Mouse (Mus musculus): ENCODE measurements around the gene Tapbp. TPM values are rescaled to one million over a fixed set of nuclear protein-coding genes. Genes with fewer than 3 reads are reported as not detected.
A peak's percentile ranks its signal among the peaks of the same experiment; 100 is the strongest.
"Not testable (repeated sequence)": the region's sequence is repeated elsewhere in the genome, so short reads cannot be mapped to it uniquely, and the experiment has no call there.

The Tapbp gene
- polyA plus RNA-seq, 1 experiment from 2014 or later = 20.6 TPM

DNA sequence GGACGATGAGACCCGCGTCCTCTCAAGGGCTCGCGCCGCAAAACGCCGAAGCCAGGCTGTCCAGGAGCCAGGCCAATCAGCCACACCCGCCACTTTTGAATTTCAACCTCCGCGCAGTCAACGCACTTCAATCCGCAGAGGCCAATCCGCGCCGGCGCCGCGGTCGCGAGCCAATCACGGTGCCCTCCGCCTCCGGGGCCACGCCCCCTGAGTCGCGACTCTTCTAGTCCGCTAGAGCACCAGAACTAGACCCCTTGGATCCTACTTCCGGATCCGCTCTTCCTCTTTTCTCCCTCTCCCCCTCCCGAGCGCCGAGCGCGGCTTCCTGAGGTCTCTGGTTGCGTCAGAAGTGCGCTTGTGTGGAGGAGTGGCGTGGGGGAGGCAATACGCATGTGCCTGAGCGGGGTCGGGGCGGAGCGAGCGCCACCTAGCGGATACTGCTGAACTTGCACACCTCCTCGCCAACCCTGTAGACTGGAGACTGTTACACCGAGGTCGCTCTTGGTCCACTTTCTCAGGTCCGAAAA is 25.1 kb upstream of the Tapbp start, which contains the start of gene Kifc1:
Gene Kifc1, minus strand, starts transcription at position 129 of the 527 bp plus-strand sequence.
- Histone ChIP-seq H3K4me1 (ENCODE audit: control insufficient read depth, insufficient read depth, low read length) (no peaks in the 10 kb centered on the region), H3K9me3 (ENCODE audit: control insufficient read depth, low read length) (no peaks in the 10 kb centered on the region), H3K27ac (replicated peaks; ENCODE audit: low read depth, low read length) (no peak within 1 kb of the TSS), H3K9ac (replicated peaks; ENCODE audit: low read length) (peak within 1 kb of the TSS; percentile 45; the same call in 1 of the 2 replicates), H3K27me3 (ENCODE audit: control insufficient read depth, insufficient read depth, low read length) (no peaks in the 10 kb centered on the region), H3K4me3 (replicated peaks; ENCODE audit: low read depth, low read length) (peak within 1 kb of the TSS; percentile 54), H3K4me2 (ENCODE audit: low read length) (peak within 1 kb of the TSS; percentile 67), H3K36me3 (ENCODE audit: control insufficient read depth, insufficient read depth, low read length) (no peaks in the 10 kb centered on the region)
- under 1% methylated on average over 49 of the region's 49 CpGs for WGBS
- DNase-seq (peak; percentile 99), ATAC-seq (ENCODE audit: low FRiP score, low TSS enrichment) (peak; percentile 100)

DNA sequence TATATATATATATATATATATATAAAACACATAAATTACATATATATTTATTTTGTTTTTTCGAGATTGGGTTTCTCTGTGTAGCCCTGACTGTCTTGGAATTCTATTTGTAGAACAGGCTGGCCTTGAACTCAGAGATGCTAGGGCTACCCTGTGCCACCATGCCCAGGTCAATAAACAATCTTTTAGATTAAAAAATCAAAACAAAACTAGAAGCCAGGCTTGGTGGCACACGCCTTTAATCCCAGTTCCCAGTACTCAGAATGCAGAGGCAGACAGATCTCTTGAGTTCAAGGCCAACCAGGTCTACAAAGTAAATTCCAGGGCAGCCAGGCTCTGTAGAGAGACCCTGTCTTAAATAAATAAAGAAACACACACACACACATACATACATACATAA is 24.3 kb upstream of the Tapbp start:
- H3K9ac ChIP-seq (replicated peaks; ENCODE audit: low read length) = no peak overlapping the region
- ATAC-seq (ENCODE audit: low FRiP score, low TSS enrichment) (no peak), DNase-seq (no peak)
- H3K4me1 ChIP-seq (ENCODE audit: control insufficient read depth, insufficient read depth, low read length) = no peaks in the 10 kb centered on the region
- no peak overlapping the region for H3K27ac ChIP-seq (replicated peaks; ENCODE audit: low read depth, low read length)
- 75% methylated on average over 2 of the region's 2 CpGs for WGBS
- H3K9me3 ChIP-seq (ENCODE audit: control insufficient read depth, low read length) = no peaks in the 10 kb centered on the region
- no peak overlapping the region for H3K4me3 ChIP-seq (replicated peaks; ENCODE audit: low read depth, low read length)
- H3K36me3 ChIP-seq (ENCODE audit: control insufficient read depth, insufficient read depth, low read length) = no peaks in the 10 kb centered on the region
- no peaks in the 10 kb centered on the region for H3K27me3 ChIP-seq (ENCODE audit: control insufficient read depth, insufficient read depth, low read length)
- H3K4me2 ChIP-seq (ENCODE audit: low read length) = no peak overlapping the region

DNA sequence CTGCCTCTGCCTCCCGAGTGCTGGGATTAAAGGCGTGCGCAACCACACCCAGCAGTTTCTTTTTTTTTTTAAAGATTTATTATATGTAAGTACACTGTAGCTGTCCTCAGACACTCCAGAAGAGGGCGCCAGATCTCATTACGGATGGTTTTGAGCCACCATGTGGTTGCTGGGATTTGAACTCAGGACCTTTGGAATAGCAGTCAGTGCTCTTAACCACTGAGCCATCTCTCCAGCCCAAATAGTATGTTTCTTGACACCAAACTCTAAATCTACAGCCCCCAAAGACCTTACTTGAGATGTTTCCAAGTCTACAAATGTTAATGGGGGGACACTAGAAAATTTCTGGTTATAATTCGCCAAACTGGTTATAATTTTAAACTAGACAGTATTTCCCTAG is 23.8 kb upstream of the Tapbp start:
- DNase-seq; H3K27me3 ChIP-seq (ENCODE audit: control insufficient read depth, insufficient read depth, low read length); H3K4me2 ChIP-seq (ENCODE audit: low read length); H3K9me3 ChIP-seq (ENCODE audit: control insufficient read depth, low read length); H3K36me3 ChIP-seq (ENCODE audit: control insufficient read depth, insufficient read depth, low read length); H3K9ac ChIP-seq (replicated peaks; ENCODE audit: low read length); H3K4me3 ChIP-seq (replicated peaks; ENCODE audit: low read depth, low read length); H3K4me1 ChIP-seq (ENCODE audit: control insufficient read depth, insufficient read depth, low read length); ATAC-seq (ENCODE audit: low FRiP score, low TSS enrichment); H3K27ac ChIP-seq (replicated peaks; ENCODE audit: low read depth, low read length): not testable (repeated sequence)
- 70% methylated on average over 6 of the region's 6 CpGs for WGBS

DNA sequence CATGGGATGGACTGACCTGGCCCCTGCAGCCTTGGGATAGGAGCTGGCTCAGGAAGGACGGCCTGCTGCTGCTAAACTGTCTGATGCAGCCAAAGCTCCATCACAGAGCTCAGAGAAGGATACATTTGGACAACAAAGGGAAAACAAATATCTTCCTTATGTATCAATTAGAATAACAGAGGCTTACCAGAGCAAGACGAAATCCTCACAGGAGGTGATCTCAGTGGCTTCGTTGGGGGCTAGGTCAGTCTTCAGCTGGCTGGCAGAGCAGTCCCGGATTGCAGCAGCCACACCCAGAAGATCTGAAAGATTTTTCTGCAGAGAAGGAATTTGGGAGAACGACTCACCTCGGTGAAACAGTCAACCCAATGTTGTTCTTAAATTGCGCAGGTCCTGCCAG is 23.3 kb upstream of the Tapbp start:
- Histone ChIP-seq H3K4me3 (replicated peaks; ENCODE audit: low read depth, low read length) (no peak overlapping the region), H3K4me1 (ENCODE audit: control insufficient read depth, insufficient read depth, low read length) (no peaks in the 10 kb centered on the region), H3K4me2 (ENCODE audit: low read length) (no peak overlapping the region), H3K27me3 (ENCODE audit: control insufficient read depth, insufficient read depth, low read length) (no peaks in the 10 kb centered on the region), H3K9me3 (ENCODE audit: control insufficient read depth, low read length) (no peaks in the 10 kb centered on the region), H3K36me3 (ENCODE audit: control insufficient read depth, insufficient read depth, low read length) (no peaks in the 10 kb centered on the region), H3K9ac (replicated peaks; ENCODE audit: low read length) (no peak overlapping the region), H3K27ac (replicated peaks; ENCODE audit: low read depth, low read length) (no peak overlapping the region)
- WGBS = 10% methylated on average over 7 of the region's 7 CpGs
- ATAC-seq (ENCODE audit: low FRiP score, low TSS enrichment) = no peak
- DNase-seq = no peak

DNA sequence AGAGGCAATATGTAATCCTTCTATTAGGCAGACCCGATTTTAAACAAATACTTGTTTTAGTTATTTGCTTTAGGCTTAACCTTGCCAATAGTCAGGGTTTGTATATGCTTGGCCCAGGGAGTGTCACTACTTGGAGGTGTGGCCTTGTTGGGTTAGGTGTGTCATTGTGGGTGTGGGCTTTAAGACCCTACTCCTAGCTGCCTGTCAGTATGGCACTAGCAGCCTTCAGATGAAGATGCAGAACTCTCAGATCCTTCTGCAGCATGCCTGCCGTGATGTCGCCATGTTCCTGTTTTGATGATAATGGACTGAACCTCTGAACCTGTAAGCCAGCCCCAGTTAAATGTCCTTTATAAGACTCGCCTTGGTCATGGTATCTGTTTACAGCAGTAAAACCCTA is 22.7 kb upstream of the Tapbp start:
- not testable (repeated sequence) for ATAC-seq (ENCODE audit: low FRiP score, low TSS enrichment)
- WGBS = 72% methylated on average over 4 of the region's 4 CpGs

DNA sequence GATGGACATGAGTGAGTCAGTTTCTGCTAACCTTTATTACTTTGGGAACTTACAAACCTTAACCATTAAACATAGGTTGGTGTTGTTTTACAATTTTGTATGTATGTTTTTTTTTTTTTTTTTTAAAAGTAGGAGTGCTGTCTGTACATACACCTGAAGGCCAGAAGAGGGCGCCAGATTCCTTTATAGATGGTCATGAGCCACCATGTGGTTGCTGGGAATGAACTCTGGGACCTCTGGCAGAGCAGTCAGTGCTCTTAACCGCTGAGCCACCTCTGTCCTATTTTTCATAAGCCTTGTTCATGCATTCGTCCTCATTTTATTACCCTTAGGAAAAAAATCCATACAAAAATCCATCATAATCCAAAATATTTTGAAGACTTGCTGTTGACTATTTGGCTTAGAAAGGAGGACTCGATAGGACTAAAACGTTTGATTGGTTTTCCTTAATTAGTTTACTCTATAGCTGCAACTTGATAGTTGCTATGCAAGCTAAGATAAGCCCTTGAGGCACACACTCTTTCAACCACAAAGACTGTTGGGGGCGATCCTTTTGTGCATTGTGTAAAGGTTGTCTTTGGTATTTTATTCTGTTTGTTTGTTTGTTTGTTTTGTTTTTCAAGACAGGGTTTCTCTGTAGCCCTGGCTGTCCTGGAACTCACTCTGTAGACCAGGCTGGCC is 18.4 kb upstream of the Tapbp start:
- H3K4me1 ChIP-seq (ENCODE audit: control insufficient read depth, insufficient read depth, low read length) = no peaks in the 10 kb centered on the region
- H3K4me2 ChIP-seq (ENCODE audit: low read length) = no peak overlapping the region
- H3K9ac ChIP-seq (replicated peaks; ENCODE audit: low read length) = no peak overlapping the region
- H3K27ac ChIP-seq (replicated peaks; ENCODE audit: low read depth, low read length) = no peak overlapping the region
- 42% methylated on average over 6 of the region's 6 CpGs for WGBS
- no peaks in the 10 kb centered on the region for H3K36me3 ChIP-seq (ENCODE audit: control insufficient read depth, insufficient read depth, low read length)
- H3K4me3 ChIP-seq (replicated peaks; ENCODE audit: low read depth, low read length) = no peak overlapping the region
- ATAC-seq (ENCODE audit: low FRiP score, low TSS enrichment) (no peak), DNase-seq (peak; percentile 78)
- H3K9me3 ChIP-seq (ENCODE audit: control insufficient read depth, low read length) = no peaks in the 10 kb centered on the region
- no peaks in the 10 kb centered on the region for H3K27me3 ChIP-seq (ENCODE audit: control insufficient read depth, insufficient read depth, low read length)

More for the DNA sequence above, 22.7 kb upstream of the Tapbp start:
- H3K36me3 ChIP-seq (ENCODE audit: control insufficient read depth, insufficient read depth, low read length); H3K27ac ChIP-seq (replicated peaks; ENCODE audit: low read depth, low read length); H3K9ac ChIP-seq (replicated peaks; ENCODE audit: low read length); H3K4me3 ChIP-seq (replicated peaks; ENCODE audit: low read depth, low read length); H3K4me1 ChIP-seq (ENCODE audit: control insufficient read depth, insufficient read depth, low read length); H3K4me2 ChIP-seq (ENCODE audit: low read length); H3K9me3 ChIP-seq (ENCODE audit: control insufficient read depth, low read length); H3K27me3 ChIP-seq (ENCODE audit: control insufficient read depth, insufficient read depth, low read length); DNase-seq: not testable (repeated sequence)

DNA sequence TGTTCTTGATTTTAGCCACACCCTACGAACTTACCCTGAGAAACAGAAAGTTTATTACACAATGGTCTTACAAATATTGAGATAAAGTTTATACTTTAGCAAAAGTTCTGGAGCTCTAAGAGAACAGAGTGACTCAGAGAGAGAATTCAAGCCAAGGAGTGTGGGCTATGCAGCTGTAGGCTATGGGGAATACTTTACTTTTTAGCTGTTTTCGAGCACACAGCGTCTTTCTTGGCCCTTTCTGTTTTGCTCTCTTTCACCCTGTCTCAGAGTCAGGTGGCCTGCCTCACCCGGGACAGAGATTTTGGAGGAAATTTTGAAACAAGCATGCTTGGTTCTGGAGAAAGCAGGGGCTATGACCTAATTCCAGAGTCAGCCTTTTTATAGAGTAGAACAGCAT is 17.5 kb upstream of the Tapbp start:
- not testable (repeated sequence) for H3K9ac ChIP-seq (replicated peaks; ENCODE audit: low read length); H3K36me3 ChIP-seq (ENCODE audit: control insufficient read depth, insufficient read depth, low read length); H3K4me1 ChIP-seq (ENCODE audit: control insufficient read depth, insufficient read depth, low read length); H3K9me3 ChIP-seq (ENCODE audit: control insufficient read depth, low read length); H3K4me3 ChIP-seq (replicated peaks; ENCODE audit: low read depth, low read length); DNase-seq; H3K4me2 ChIP-seq (ENCODE audit: low read length); H3K27ac ChIP-seq (replicated peaks; ENCODE audit: low read depth, low read length); ATAC-seq (ENCODE audit: low FRiP score, low TSS enrichment); H3K27me3 ChIP-seq (ENCODE audit: control insufficient read depth, insufficient read depth, low read length)
- WGBS = 89% methylated on average over 4 of the region's 4 CpGs

DNA sequence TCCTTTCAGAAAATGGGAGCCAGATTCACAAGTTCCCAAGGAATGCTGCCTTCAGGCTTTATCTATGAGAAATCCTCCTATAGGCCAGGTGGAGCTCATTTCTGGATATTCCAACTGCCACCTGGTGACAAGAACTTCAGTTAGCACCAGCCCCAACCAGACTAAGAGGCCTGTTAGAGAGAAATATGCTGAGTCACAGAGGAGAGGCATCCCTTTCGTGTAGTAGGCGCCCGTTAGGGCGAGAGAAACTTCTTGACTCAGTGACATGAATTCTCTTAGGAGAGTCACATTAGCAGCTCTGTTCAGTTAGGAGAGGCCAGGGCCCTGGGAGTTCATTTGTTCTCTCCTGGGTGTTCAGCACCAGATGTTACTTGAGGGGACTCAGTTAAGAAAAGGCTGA is 16.1 kb upstream of the Tapbp start:
- DNase-seq = no peak
- WGBS = 84% methylated on average over 4 of the region's 4 CpGs
- H3K4me3 ChIP-seq (replicated peaks; ENCODE audit: low read depth, low read length) = no peak overlapping the region
- H3K27ac ChIP-seq (replicated peaks; ENCODE audit: low read depth, low read length) = no peak overlapping the region
- H3K4me1 ChIP-seq (ENCODE audit: control insufficient read depth, insufficient read depth, low read length) = no peaks in the 10 kb centered on the region
- no peak for ATAC-seq (ENCODE audit: low FRiP score, low TSS enrichment)
- H3K9ac ChIP-seq (replicated peaks; ENCODE audit: low read length) = no peak overlapping the region
- no peak overlapping the region for H3K4me2 ChIP-seq (ENCODE audit: low read length)
- no peaks in the 10 kb centered on the region for H3K27me3 ChIP-seq (ENCODE audit: control insufficient read depth, insufficient read depth, low read length)
- no peaks in the 10 kb centered on the region for H3K9me3 ChIP-seq (ENCODE audit: control insufficient read depth, low read length)
- no peaks in the 10 kb centered on the region for H3K36me3 ChIP-seq (ENCODE audit: control insufficient read depth, insufficient read depth, low read length)

DNA sequence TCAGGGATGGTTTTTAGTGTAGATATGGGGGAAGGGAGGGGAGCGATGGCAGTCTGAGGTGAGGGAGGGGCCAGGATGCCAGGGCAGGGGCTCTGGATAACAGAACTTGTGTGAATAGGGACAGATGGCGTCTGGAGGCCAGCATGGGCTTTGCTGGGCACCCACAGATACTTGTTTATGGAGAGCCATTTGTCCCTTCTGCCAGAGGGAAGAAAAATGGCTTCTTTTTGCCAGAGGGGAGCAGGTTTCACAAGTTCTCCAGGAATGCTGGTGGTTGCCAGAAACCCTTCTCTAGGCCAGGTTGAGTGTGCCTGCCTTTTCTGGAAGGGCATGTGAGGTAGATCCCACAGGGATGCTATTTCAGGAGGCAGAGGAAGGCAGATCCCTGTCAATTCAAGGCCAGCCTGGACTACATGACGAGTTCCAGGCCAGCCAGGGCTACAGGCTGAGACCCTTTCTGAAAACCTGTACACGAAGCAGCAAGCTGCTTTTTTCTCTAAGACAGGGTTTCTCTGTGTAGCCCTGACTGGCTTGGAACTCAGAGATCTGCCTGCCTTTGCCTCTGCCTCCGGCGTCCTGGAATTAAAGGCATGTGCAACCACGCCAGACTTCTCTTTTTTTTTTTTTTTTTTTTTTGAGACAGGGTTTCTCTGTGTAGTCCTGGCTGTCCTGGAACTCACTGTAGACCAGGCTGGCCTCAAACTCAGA is 15.3 kb upstream of the Tapbp start:
- 74% methylated on average over 7 of the region's 7 CpGs for WGBS

More for the DNA sequence above, 15.3 kb upstream of the Tapbp start:
- DNase-seq = no peak
- Histone ChIP-seq H3K36me3 (ENCODE audit: control insufficient read depth, insufficient read depth, low read length) (no peaks in the 10 kb centered on the region), H3K27ac (replicated peaks; ENCODE audit: low read depth, low read length) (no peak overlapping the region), H3K27me3 (ENCODE audit: control insufficient read depth, insufficient read depth, low read length) (no peaks in the 10 kb centered on the region), H3K9ac (replicated peaks; ENCODE audit: low read length) (no peak overlapping the region), H3K4me2 (ENCODE audit: low read length) (no peak overlapping the region), H3K4me1 (ENCODE audit: control insufficient read depth, insufficient read depth, low read length) (no peaks in the 10 kb centered on the region), H3K9me3 (ENCODE audit: control insufficient read depth, low read length) (no peaks in the 10 kb centered on the region), H3K4me3 (replicated peaks; ENCODE audit: low read depth, low read length) (no peak overlapping the region)
- no peak for ATAC-seq (ENCODE audit: low FRiP score, low TSS enrichment)
